Mouse (Mus musculus): ENCODE measurements around the gene Prdm8. TPM values are rescaled to one million over a fixed set of nuclear protein-coding genes. Genes with fewer than 3 reads are reported as not detected.

Gene Prdm8
- not detected for total RNA-seq (2023)

GRCm38 (mm10) chr5:98167180-98167824 lies at the start of gene Prdm8:
TSS of gene Prdm8 (plus strand) at chr5:98167198.

Other genes with a start within 250 kb of the Prdm8 start
- 10 to 100 TPM; 67.4 to 77.1 TPM for gene Antxr2, start 136.2 kb upstream of the Prdm8 start, total RNA-seq (2023)
- not detected for gene Fgf5, start 87.0 kb downstream of the Prdm8 start, total RNA-seq (2023)
- not detected for gene Cfap299, start 162.1 kb downstream of the Prdm8 start, total RNA-seq (2023)

Data from neutrophil, adult 83 days (primary cell).